Mouse (Mus musculus) mesoderm, embryonic 11.5 days (tissue): ENCODE measurements around the gene Gpr137b.
A peak's percentile ranks its signal among the peaks of the same experiment; 100 is the strongest.
"Not testable (repeated sequence)": the region's sequence is repeated elsewhere in the genome, so short reads cannot be mapped to it uniquely, and the experiment has no call there.

Source experiments
- DNase-seq: peaks from one replicate; pipeline ENCODE4 v3.0.0-alpha.2; 2012; ENCODE audit warnings: low read depth, low spot score

The Gpr137b gene

DNA sequence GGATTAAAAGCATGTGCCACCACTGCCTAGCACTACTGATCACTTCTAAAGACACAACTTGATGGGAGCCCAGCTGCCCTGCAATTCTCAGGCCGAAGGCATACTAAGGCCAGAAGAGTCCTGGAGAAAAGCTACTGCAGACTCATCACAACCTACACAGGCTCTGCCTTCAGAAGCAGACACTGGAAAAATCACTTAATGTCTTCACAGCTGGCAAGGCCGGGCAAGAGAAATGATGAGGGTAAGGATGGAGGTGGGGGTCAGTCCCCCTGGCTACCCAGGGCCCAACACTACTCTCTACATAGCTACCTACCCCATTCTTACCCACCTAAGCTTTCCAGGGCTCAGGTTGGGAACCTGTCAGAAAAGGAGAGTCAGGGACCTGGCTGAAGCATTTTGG, 27.4 kb downstream of the Gpr137b start:
- not testable (repeated sequence) for DNase-seq

DNA sequence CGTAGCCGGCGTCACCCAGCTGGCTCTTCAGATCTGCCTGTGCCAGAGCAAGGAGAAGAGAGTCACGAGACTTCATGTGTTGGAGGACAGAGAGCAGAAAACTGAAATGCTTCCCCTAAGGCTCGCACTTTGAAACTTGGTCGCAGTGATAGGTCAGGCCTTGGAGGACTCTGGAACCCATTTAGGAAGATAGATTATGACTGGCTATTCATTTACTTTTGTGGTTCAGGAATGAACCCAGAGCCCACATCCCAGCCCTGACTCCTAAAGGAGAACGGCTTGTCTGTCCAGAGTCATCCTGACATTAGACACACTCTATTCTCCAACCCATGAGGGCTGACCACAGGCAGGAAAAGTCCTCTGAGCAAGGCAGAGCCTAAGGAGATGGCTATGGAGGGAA, 30.3 kb downstream of the Gpr137b start:
- not testable (repeated sequence) for DNase-seq

DNA sequence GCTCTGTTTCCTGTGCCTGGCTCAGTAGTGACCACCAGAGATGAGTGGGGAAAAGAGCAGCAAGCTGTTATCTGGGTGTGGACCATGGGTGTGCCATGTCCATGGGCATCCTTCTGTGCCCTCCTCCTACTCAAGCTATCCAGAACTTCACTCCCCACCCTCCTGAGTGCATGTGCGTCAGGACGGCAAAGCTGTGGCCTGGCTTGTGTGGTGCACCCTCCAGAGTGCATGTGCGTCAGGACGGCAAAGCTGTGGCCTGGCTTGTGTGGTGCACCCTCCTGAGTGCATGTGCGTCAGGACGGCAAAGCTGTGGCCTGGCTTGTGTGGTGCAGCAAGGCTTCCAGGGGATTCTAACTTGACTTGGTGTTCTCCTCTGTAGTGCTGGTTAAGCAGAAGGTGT, 31.6 kb downstream of the Gpr137b start:
- not testable (repeated sequence) for DNase-seq

- not testable (repeated sequence) for DNase-seq
These were observed 33.8 kb downstream of the Gpr137b start for GRCm38 (mm10) chr13:13360045-13360444.

- DNase-seq = not testable (repeated sequence)
These were observed 35.2 kb downstream of the Gpr137b start for GRCm38 (mm10) chr13:13358602-13359001.

DNA sequence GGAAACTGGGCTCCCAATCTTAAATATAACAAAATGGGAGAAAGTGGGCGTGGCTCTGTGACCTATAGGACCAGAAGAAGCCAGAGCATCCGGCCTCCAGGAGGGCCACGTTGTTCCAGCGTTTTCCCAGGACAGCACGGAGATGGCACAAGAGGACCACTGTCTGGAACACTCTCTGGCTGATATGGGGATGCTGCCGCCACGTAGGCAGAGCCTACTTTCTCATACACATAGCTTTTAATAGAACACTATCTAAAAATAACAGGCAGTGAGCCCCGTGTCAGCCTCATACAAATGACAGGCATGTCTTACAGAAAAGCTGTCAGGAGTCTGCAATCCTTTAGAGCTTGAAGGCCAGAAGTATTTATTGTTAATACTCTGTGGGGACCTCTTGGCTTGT, 35.7 kb downstream of the Gpr137b start:
- not testable (repeated sequence) for DNase-seq

GRCm38 (mm10) chr13:13352113-13352512, 41.7 kb downstream of the Gpr137b start:
- DNase-seq = not testable (repeated sequence)

DNA sequence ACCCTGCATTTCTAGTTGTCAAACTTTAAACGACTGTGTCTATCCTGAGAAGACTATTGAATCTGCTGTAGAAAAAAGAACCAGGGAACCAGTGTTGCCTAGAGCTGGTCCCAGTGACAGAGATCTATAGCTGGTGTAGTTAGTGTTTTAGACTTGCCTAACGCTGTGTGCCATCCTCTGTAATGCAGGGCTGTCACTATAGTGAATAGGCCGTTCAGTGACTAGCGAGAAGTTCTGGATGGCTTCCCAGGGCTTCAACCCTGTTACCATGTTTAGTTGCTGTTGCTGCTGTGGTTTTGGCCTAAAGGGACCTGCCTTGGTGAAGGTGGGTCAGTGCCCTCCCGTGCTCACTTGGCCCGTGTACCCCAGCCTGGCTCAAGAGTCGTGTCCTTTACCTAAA, 43.1 kb downstream of the Gpr137b start:
- DNase-seq = not testable (repeated sequence)

GRCm38 (mm10) chr13:13349288-13349687, 44.5 kb downstream of the Gpr137b start:
- DNase-seq = peak; percentile 23

- peak; percentile 5 for DNase-seq
These were observed 46.0 kb downstream of the Gpr137b start for GRCm38 (mm10) chr13:13347634-13348412.

- not testable (repeated sequence) for DNase-seq
These were observed 56.5 kb downstream of the Gpr137b start for GRCm38 (mm10) chr13:13337361-13337760.

DNA sequence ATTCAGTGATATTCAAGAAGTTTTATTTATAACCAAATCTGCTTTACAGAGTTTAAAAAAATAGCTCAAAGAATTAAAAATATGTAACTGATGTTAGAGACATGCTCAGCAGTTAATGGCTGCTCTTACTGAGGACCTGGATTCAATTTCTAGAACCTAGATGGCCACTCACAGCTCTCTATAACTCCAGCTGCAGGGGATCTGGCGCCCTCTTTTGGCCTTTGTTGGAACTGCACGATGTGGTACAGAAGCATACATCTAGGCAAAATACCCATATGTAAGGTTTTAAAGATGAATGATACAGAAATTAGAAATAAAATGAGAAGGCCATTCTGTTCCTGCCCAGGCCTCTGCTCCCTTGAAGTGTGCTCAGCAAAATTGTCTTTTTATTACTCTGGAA, 64.9 kb downstream of the Gpr137b start:
- DNase-seq = peak; percentile 49
